Mouse (Mus musculus): ENCODE results near the gene Olfr385. TPM values are rescaled to one million over a fixed set of nuclear protein-coding genes. Genes with fewer than 3 reads are reported as not detected.

Gene Olfr385
- polyA plus RNA-seq (2014; fragmentation: Illumina TruSeq; extraction: RNeasy Lipid Tissue Mini Kit (QIAGEN cat#74804); ENCODE audit: low read depth, low replicate concordance) = not detected

GRCm38 (mm10) chr11:73592908-73593307 is at the start of gene Olfr385:
TSS of gene Olfr385 (minus strand) at chr11:73593008.

GRCm38 (mm10) chr11:73598294-73598693 is 5.5 kb upstream of the Olfr385 start, which contains the start of gene Olfr384:
TSS of gene Olfr384 (plus strand) at chr11:73598594.

Other genes with a start within 250 kb of the Olfr385 start
- not detected for gene Olfr20, start 242.2 kb downstream of the Olfr385 start, polyA plus RNA-seq (2014; fragmentation: Illumina TruSeq; extraction: RNeasy Lipid Tissue Mini Kit (QIAGEN cat#74804); ENCODE audit: low read depth, low replicate concordance)
- not detected for gene Olfr376, start 221.8 kb downstream of the Olfr385 start, polyA plus RNA-seq (2014; fragmentation: Illumina TruSeq; extraction: RNeasy Lipid Tissue Mini Kit (QIAGEN cat#74804); ENCODE audit: low read depth, low replicate concordance)
- gene Olfr1, start 193.4 kb downstream of the Olfr385 start, polyA plus RNA-seq (2014; fragmentation: Illumina TruSeq; extraction: RNeasy Lipid Tissue Mini Kit (QIAGEN cat#74804); ENCODE audit: low read depth, low replicate concordance) = not detected
- gene Olfr378, start 164.5 kb downstream of the Olfr385 start, polyA plus RNA-seq (2014; fragmentation: Illumina TruSeq; extraction: RNeasy Lipid Tissue Mini Kit (QIAGEN cat#74804); ENCODE audit: low read depth, low replicate concordance) = not detected
- gene Olfr380, start 135.5 kb downstream of the Olfr385 start, polyA plus RNA-seq (2014; fragmentation: Illumina TruSeq; extraction: RNeasy Lipid Tissue Mini Kit (QIAGEN cat#74804); ENCODE audit: low read depth, low replicate concordance) = not detected
- gene Olfr381, start 101.4 kb downstream of the Olfr385 start, polyA plus RNA-seq (2014; fragmentation: Illumina TruSeq; extraction: RNeasy Lipid Tissue Mini Kit (QIAGEN cat#74804); ENCODE audit: low read depth, low replicate concordance) = not detected
- not detected for gene Olfr382, start 75.8 kb downstream of the Olfr385 start, polyA plus RNA-seq (2014; fragmentation: Illumina TruSeq; extraction: RNeasy Lipid Tissue Mini Kit (QIAGEN cat#74804); ENCODE audit: low read depth, low replicate concordance)
- not detected for gene Olfr384, start 5.6 kb upstream of the Olfr385 start, polyA plus RNA-seq (2014; fragmentation: Illumina TruSeq; extraction: RNeasy Lipid Tissue Mini Kit (QIAGEN cat#74804); ENCODE audit: low read depth, low replicate concordance)
- gene Zfp735, start 95.8 kb upstream of the Olfr385 start, polyA plus RNA-seq (2014; fragmentation: Illumina TruSeq; extraction: RNeasy Lipid Tissue Mini Kit (QIAGEN cat#74804); ENCODE audit: low read depth, low replicate concordance) = not detected
- gene Olfr389, start 187.7 kb upstream of the Olfr385 start, polyA plus RNA-seq (2014; fragmentation: Illumina TruSeq; extraction: RNeasy Lipid Tissue Mini Kit (QIAGEN cat#74804); ENCODE audit: low read depth, low replicate concordance) = not detected
- gene Olfr390, start 190.0 kb upstream of the Olfr385 start, polyA plus RNA-seq (2014; fragmentation: Illumina TruSeq; extraction: RNeasy Lipid Tissue Mini Kit (QIAGEN cat#74804); ENCODE audit: low read depth, low replicate concordance) = not detected
- gene Olfr391-ps, start 210.0 kb upstream of the Olfr385 start, polyA plus RNA-seq (2014; fragmentation: Illumina TruSeq; extraction: RNeasy Lipid Tissue Mini Kit (QIAGEN cat#74804); ENCODE audit: low read depth, low replicate concordance) = not detected
- gene Olfr392, start 224.0 kb upstream of the Olfr385 start, polyA plus RNA-seq (2014; fragmentation: Illumina TruSeq; extraction: RNeasy Lipid Tissue Mini Kit (QIAGEN cat#74804); ENCODE audit: low read depth, low replicate concordance) = not detected

Measured in heart, adult 10 weeks (tissue).